ENCODE assay signal across 8 mouse cellular contexts in the genomic region with DNA sequence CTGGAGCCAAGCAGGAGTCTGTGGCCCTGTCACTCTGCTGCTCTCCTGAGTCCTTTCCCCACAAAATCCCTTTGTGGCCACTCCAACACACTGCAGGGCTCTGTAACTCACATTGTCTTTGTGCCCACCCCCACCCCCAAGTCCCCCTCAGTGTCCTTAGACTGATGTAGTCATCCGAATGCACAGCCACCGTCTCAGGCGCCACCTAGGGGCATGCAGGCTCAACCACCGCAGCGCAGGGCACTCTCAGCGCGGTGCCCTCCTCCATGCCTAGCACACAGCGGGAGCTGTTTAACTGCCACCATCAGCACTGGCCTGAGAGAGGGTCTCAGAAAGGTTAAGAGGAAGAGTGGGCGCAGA. TPM values are rescaled to one million over a fixed set of nuclear protein-coding genes. Genes with fewer than 3 reads are reported as not detected.
A peak's percentile ranks its signal among the peaks of the same experiment; 100 is the strongest.
DNase-seq lines count a peak whose midpoint lies in the region; ATAC-seq and TF ChIP-seq lines count a peak whose summit lies in the region.

No protein-coding gene starts in this region.

- peak; percentile 79 for TF ChIP-seq CTCF in cerebellum, adult 2 months (IDR thresholded peaks at IDR 0.05; ENCODE audit: borderline replicate concordance, insufficient read depth, low read depth, low read length)

- H3K4me3 ChIP-seq in cerebellum, adult 2 months (replicated peaks; ENCODE audit: insufficient read depth, low read depth, low read length): no peak overlapping the region
- no peak overlapping the region for H3K4me3 ChIP-seq in hindbrain, embryonic 11.5 days (ENCODE audit: low read depth, low read length)

- no peaks in the 10 kb centered on the region for H3K9me3 ChIP-seq in hindbrain, embryonic 11.5 days (ENCODE audit: control insufficient read depth, low read length)

- DNase-seq in cerebellum, adult 2 months: peak; percentile 54 to 61
- no peak for DNase-seq in cerebellum, adult 11 months
- DNase-seq in right cerebral cortex, postnatal 4 days: peak; percentile 56
- DNase-seq in right cerebral cortex, adult 2 months (ENCODE audit: low spot score in 2 of 2): no peak
- peak; percentile 53 for DNase-seq in hindbrain, embryonic 11.5 days (ENCODE audit: low spot score)
- peak; percentile 23 for DNase-seq in lung, postnatal 36 days
- peak; percentile 22 for DNase-seq in thymus, postnatal 14 days
- DNase-seq in right cerebral cortex, postnatal 25 days: no peak

- 23% methylated on average over 9 of the region's 9 CpGs for WGBS in cerebellum, adult 2 months
- WGBS in hindbrain, embryonic 11.5 days: 41% methylated on average over 9 of the region's 9 CpGs

- H3K27ac ChIP-seq in cerebellum, adult 2 months (ENCODE audit: insufficient read depth, low read length): no peak overlapping the region
- no peak overlapping the region for H3K27ac ChIP-seq in hindbrain, embryonic 11.5 days (ENCODE audit: low read depth, low read length)

- H3K9ac ChIP-seq in hindbrain, embryonic 11.5 days (ENCODE audit: low read depth, low read length): no peak overlapping the region

- H3K36me3 ChIP-seq in hindbrain, embryonic 11.5 days (ENCODE audit: control insufficient read depth, insufficient read depth, low read length): no peaks in the 10 kb centered on the region

- H3K27me3 ChIP-seq in cerebellum, adult 2 months (ENCODE audit: control insufficient read depth, insufficient read depth, low read length): no peaks in the 10 kb centered on the region
- no peaks in the 10 kb centered on the region for H3K27me3 ChIP-seq in hindbrain, embryonic 11.5 days (ENCODE audit: control insufficient read depth, insufficient read depth, low read length)

- H3K4me1 ChIP-seq in cerebellum, adult 2 months (ENCODE audit: control insufficient read depth, insufficient read depth, low read length): peaks cover 44% of the 10 kb centered on the region
- H3K4me1 ChIP-seq in hindbrain, embryonic 11.5 days (replicated peaks; ENCODE audit: control insufficient read depth, insufficient read depth, low read length): no peaks in the 10 kb centered on the region

- ATAC-seq in hindbrain, embryonic 11.5 days (ENCODE audit: low FRiP score): peak; percentile 53

- no peak overlapping the region for H3K4me2 ChIP-seq in hindbrain, embryonic 11.5 days (replicated peaks; ENCODE audit: low read depth, low read length)

- no peak for TF ChIP-seq POLR2A in cerebellum, adult 2 months (IDR thresholded peaks at IDR 0.05; ENCODE audit: borderline replicate concordance, insufficient read depth, low read length)

RNA-seq across cellular contexts. Expression of gene Cabin1, which starts 55.5 kb away (rescaled TPM):
- polyA plus RNA-seq in cerebellum, adult 2 months (2012; rRNA removed): 48.6 and 62.2 TPM in 2 replicates
- 34.8 and 40.9 TPM in 2 replicates for polyA plus RNA-seq in hindbrain, embryonic 11.5 days (2014; fragmentation: Nextera tagmentation; extraction: Ambion mirVana)

Comparison
In these comparisons a context has a peak if more than half of its experiments do, and no peak if none do; other contexts are left out.
1. DNase-seq: peak in cerebellum, adult 2 months (2 of 2), right cerebral cortex, postnatal 4 days (single experiment), hindbrain, embryonic 11.5 days (single experiment), lung, postnatal 36 days (single experiment) and thymus, postnatal 14 days (single experiment); none in cerebellum, adult 11 months (single experiment), right cerebral cortex, adult 2 months (0 of 2) and right cerebral cortex, postnatal 25 days (single experiment).